Mouse (Mus musculus) lung, adult 2 months (tissue): ENCODE results near the gene Ifih1. TPM values are rescaled to one million over a fixed set of nuclear protein-coding genes. Genes with fewer than 3 reads are reported as not detected.

ENCODE experiments used
- DNase-seq: peaks from one replicate; pipeline ENCODE4 v3.0.0; 2022
- H3K4me1 ChIP-seq: fragments of 200-500 bp; 2 replicates; pipeline ENCODE4 v1.6.1; 2011; ENCODE audit warnings: low read length; ENCODE audit not compliant: control insufficient read depth, insufficient read depth
- H3K4me3 ChIP-seq: fragments of 200-500 bp; replicated peaks from 2 replicates; pipeline ENCODE3; 2011; ENCODE audit warnings: low read depth, mild to moderate bottlenecking, control low read depth, low read length; ENCODE audit errors: extremely low read depth
- CTCF ChIP-seq: fragments of 200-500 bp; IDR thresholded peaks from 2 replicates; pipeline ENCODE4 v1.5.1; 2011; ENCODE audit warnings: mild to moderate bottlenecking, low read length, control low read depth; ENCODE audit not compliant: insufficient read depth
- POLR2A ChIP-seq: fragments of 200-500 bp; IDR thresholded peaks from 2 replicates; pipeline ENCODE4 v1.6.1; 2011; ENCODE audit warnings: low read depth, mild to moderate bottlenecking, control low read depth, low read length, borderline replicate concordance; ENCODE audit errors: extremely low read depth
- WGBS: fragments of 180-500 bp; shearing (Covaris S2); methylation state at CpG from one replicate; pipeline ENCODE4 v1.1.7; 2018; 5-methylcytosine and 5-hydroxymethylcytosine counted together
- polyA plus RNA-seq: library from polyadenylated mRNA; depleted of rRNA; stranded (reverse); fragments of >200 nt; gene quantifications from 2 replicates; pipeline ENCODE4 v1.2.3, GENCODE M21; 2012

Gene Ifih1
- polyA plus RNA-seq, 1 experiment: 7.6 TPM

GRCm38 (mm10) chr2:62643405-62644305 is 2.4 kb downstream of the Ifih1 start:
- WGBS: 24% methylated on average over 21 of the region's 21 CpGs
- Histone ChIP-seq H3K4me3 (peak overlapping the region; percentile 36), H3K4me1 (peaks cover 7% of the 10 kb centered on the region)
- DNase-seq: peak; percentile 57
- TF ChIP-seq POLR2A (no peak), CTCF (peak; percentile 70)

- H3K4me1 ChIP-seq: peaks cover 7% of the 10 kb centered on the region
- no peak for DNase-seq
These were observed 6.2 kb downstream of the Ifih1 start for GRCm38 (mm10) chr2:62639869-62640268.

GRCm38 (mm10) chr2:62630446-62630845 is 15.6 kb downstream of the Ifih1 start:
- WGBS: 15% methylated on average over 6 of the region's 6 CpGs

More at GRCm38 (mm10) chr2:62639869-62640268, 6.2 kb downstream of the Ifih1 start:
- TF ChIP-seq POLR2A: no peak
- TF ChIP-seq CTCF: no peak
- WGBS: 63% methylated on average over 2 of the region's 2 CpGs
- no peak overlapping the region for H3K4me3 ChIP-seq

GRCm38 (mm10) chr2:62628356-62628755 is 17.7 kb downstream of the Ifih1 start:
- no peak for DNase-seq
- TF ChIP-seq POLR2A: no peak
- TF ChIP-seq CTCF: no peak
- Histone ChIP-seq H3K4me3 (no peak overlapping the region), H3K4me1 (no peaks in the 10 kb centered on the region)
- WGBS: 82% methylated on average over 5 of the region's 5 CpGs

More at GRCm38 (mm10) chr2:62630446-62630845, 15.6 kb downstream of the Ifih1 start:
- H3K4me1 ChIP-seq: no peaks in the 10 kb centered on the region
- TF ChIP-seq CTCF (peak; percentile 23; the same call in 1 of the 2 replicates), POLR2A (no peak)
- H3K4me3 ChIP-seq: no peak overlapping the region
- DNase-seq: no peak

- TF ChIP-seq POLR2A (no peak), CTCF (0 out of 2 replicates have a peak, but pooled peaks have one; percentile 5)
- Histone ChIP-seq H3K4me3 (no peak overlapping the region), H3K4me1 (no peaks in the 10 kb centered on the region)
- WGBS: 13% methylated on average over 5 of the region's 5 CpGs
- no peak for DNase-seq
These were observed 18.3 kb downstream of the Ifih1 start for GRCm38 (mm10) chr2:62627728-62628127.

- DNase-seq: no peak
- TF ChIP-seq POLR2A (no peak), CTCF (no peak)
- Histone ChIP-seq H3K4me3 (no peak overlapping the region), H3K4me1 (no peaks in the 10 kb centered on the region)
- WGBS: 68% methylated on average over 8 of the region's 8 CpGs
These were observed 23.0 kb downstream of the Ifih1 start for GRCm38 (mm10) chr2:62623024-62623441.

- H3K4me1 ChIP-seq: no peaks in the 10 kb centered on the region
- H3K4me3 ChIP-seq: no peak overlapping the region
- WGBS: 50% methylated on average over 2 of the region's 2 CpGs
- no peak for DNase-seq
- TF ChIP-seq POLR2A (no peak), CTCF (no peak)
These were observed 26.4 kb downstream of the Ifih1 start for GRCm38 (mm10) chr2:62619679-62620078.

- no peak overlapping the region for H3K4me3 ChIP-seq
- WGBS: 67% methylated on average over 7 of the region's 7 CpGs
These were observed 27.1 kb downstream of the Ifih1 start for GRCm38 (mm10) chr2:62618934-62619341.

GRCm38 (mm10) chr2:62613133-62613532 is 32.9 kb downstream of the Ifih1 start:
- no peak for DNase-seq
- no peaks in the 10 kb centered on the region for H3K4me1 ChIP-seq
- WGBS: 97% methylated on average over 4 of the region's 4 CpGs
- no peak overlapping the region for H3K4me3 ChIP-seq
- TF ChIP-seq POLR2A: no peak

More at GRCm38 (mm10) chr2:62618934-62619341, 27.1 kb downstream of the Ifih1 start:
- no peaks in the 10 kb centered on the region for H3K4me1 ChIP-seq
- TF ChIP-seq POLR2A (no peak), CTCF (no peak)
- DNase-seq: no peak

GRCm38 (mm10) chr2:62606205-62606604 is 39.9 kb downstream of the Ifih1 start:
- H3K4me1 ChIP-seq: no peaks in the 10 kb centered on the region
- DNase-seq: no peak
- no peak for TF ChIP-seq POLR2A
- TF ChIP-seq CTCF: no peak
- WGBS: 86% methylated on average over 16 of the region's 16 CpGs
- no peak overlapping the region for H3K4me3 ChIP-seq
